Mouse (Mus musculus) forebrain, embryonic 11.5 days (tissue): ENCODE results near the gene Lamtor3. TPM values are rescaled to one million over a fixed set of nuclear protein-coding genes. Genes with fewer than 3 reads are reported as not detected.

ENCODE experiments used
- ATAC-seq: fragments of 200-750 bp; cut with Nextera tagmentation; replicated peaks from 2 replicates; pipeline ENCODE4 v1.8.0; 2017; ENCODE audit warnings: moderate TSS enrichment; ENCODE audit not compliant: low FRiP score
- DNase-seq: peaks from one replicate; pipeline ENCODE4 v3.0.0-alpha.2; 2017; ENCODE audit warnings: low spot score
- H3K27ac ChIP-seq: fragments of 300-500 bp; sonication (generic); 2 replicates; pipeline ENCODE4 v1.5.1; 2014; ENCODE audit warnings: low read depth, low read length
- H3K27me3 ChIP-seq: fragments of 300-500 bp; sonication (generic); 2 replicates; pipeline ENCODE4 v1.6.1; 2014; ENCODE audit warnings: mild to moderate bottlenecking, low read length, mixed read lengths; ENCODE audit not compliant: control insufficient read depth, insufficient read depth
- H3K36me3 ChIP-seq: fragments of 300-500 bp; sonication (generic); 2 replicates; pipeline ENCODE4 v1.6.1; 2014; ENCODE audit warnings: mild to moderate bottlenecking, low read length, moderate library complexity, mixed read lengths; ENCODE audit not compliant: control insufficient read depth, insufficient read depth
- H3K4me1 ChIP-seq: fragments of 300-500 bp; sonication (generic); replicated peaks from 2 replicates; pipeline ENCODE4 v1.6.1; 2014; ENCODE audit warnings: low read length, mixed read lengths; ENCODE audit not compliant: control insufficient read depth, insufficient read depth
- H3K4me2 ChIP-seq: fragments of 300-500 bp; sonication (generic); 2 replicates; pipeline ENCODE4 v1.6.1; 2014; ENCODE audit warnings: low read depth, mild to moderate bottlenecking, low read length, moderate library complexity, mixed read lengths; ENCODE audit not compliant: severe bottlenecking
- H3K4me3 ChIP-seq: fragments of 300-500 bp; sonication (generic); 2 replicates; pipeline ENCODE4 v1.5.1; 2014; ENCODE audit warnings: low read depth, low read length
- H3K9ac ChIP-seq: fragments of 300-500 bp; sonication (generic); 2 replicates; pipeline ENCODE4 v1.6.1; 2014; ENCODE audit warnings: low read length
- H3K9me3 ChIP-seq: fragments of 300-500 bp; sonication (generic); 2 replicates; pipeline ENCODE4 v1.6.1; 2016; ENCODE audit warnings: low read length, mixed read lengths; ENCODE audit not compliant: control insufficient read depth
- WGBS: fragments of 180-500 bp; shearing (Covaris S2); extraction: QIAGEN DNeasy Blood & Tissue Kit; methylation state at CpG from one replicate; pipeline ENCODE4 v1.1.7; 2014; 5-methylcytosine and 5-hydroxymethylcytosine counted together
- polyA plus RNA-seq: library from polyadenylated mRNA; unstranded; fragments of >200 nt; fragmentation: Nextera tagmentation; extraction: Ambion mirVana; gene quantifications from 2 replicates; pipeline ENCODE4 v1.2.1, GENCODE M21; 2014

Gene Lamtor3
- polyA plus RNA-seq, 1 experiment from 2014 or later: 107 TPM

GRCm38 (mm10) chr3:137918932-137919311 lies 616 bp downstream of the Lamtor3 start:
- Histone ChIP-seq H3K36me3 (peaks cover 5% of the 10 kb centered on the region; the same call in 1 of the 2 replicates), H3K27ac (peak overlapping the region; percentile 37; the same call in 1 of the 2 replicates), H3K27me3 (no peaks in the 10 kb centered on the region), H3K4me3 (peak overlapping the region; percentile 86), H3K4me1 (peaks cover 6% of the 10 kb centered on the region; the same call in 1 of the 2 replicates), H3K9me3 (no peaks in the 10 kb centered on the region), H3K9ac (peak overlapping the region; percentile 79), H3K4me2 (peak overlapping the region; percentile 81)
- ATAC-seq: peak; percentile 8
- DNase-seq: no peak
- WGBS: 15% methylated on average over 6 of the region's 6 CpGs

DNA sequence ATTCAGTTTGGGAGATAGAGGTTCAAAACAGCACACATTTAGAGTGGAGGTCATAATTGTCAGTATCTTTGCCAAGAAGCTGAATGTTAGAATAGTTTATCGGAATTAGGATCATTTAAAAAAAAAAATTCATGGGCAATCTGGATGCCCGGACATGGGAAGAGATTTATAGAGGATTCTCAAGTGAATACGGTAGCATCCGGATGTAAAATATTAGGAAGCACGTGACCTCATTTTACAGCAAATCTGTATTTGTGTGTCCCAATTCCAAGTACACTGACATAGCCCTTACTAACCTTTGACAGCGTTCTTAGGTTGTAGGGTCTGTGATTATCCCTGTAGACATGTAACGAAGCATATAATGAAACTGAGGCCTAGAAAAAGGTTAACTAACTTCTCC lies 1.1 kb downstream of the Lamtor3 start:
- Histone ChIP-seq H3K9me3 (no peaks in the 10 kb centered on the region), H3K4me3 (peak overlapping the region; percentile 86), H3K4me1 (peaks cover 6% of the 10 kb centered on the region; the same call in 1 of the 2 replicates), H3K4me2 (peak overlapping the region; percentile 81), H3K36me3 (peaks cover 5% of the 10 kb centered on the region; the same call in 1 of the 2 replicates), H3K27ac (no peak overlapping the region), H3K27me3 (no peaks in the 10 kb centered on the region), H3K9ac (no peak overlapping the region)
- WGBS: 92% methylated on average over 7 of the region's 7 CpGs
- ATAC-seq (no peak), DNase-seq (no peak)

DNA sequence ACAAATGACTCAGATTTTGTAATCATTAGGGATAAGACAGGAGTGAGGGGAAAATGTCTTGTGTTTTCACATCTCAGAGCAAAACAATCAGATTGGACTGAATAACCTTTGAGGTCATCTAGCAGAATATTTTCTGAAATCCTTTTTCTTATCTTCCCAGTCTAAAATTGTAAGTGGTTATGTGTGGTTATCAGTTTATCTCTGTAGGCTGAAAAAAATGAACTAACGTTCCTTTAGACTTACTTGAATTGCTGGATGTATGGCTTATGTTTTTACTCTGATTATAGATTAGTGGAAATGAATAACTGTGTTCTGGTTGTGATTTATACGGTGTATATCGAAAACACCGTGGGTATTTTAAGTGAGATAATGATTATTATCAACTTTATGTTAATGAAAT lies 2.3 kb downstream of the Lamtor3 start:
- H3K27ac ChIP-seq: no peak overlapping the region
- WGBS: 97% methylated on average over 4 of the region's 4 CpGs
- DNase-seq: no peak

GRCm38 (mm10) chr3:137927010-137927409 lies 8.7 kb downstream of the Lamtor3 start:
- H3K27me3 ChIP-seq: no peaks in the 10 kb centered on the region
- H3K4me3 ChIP-seq: no peak overlapping the region
- no peak overlapping the region for H3K27ac ChIP-seq
- H3K9me3 ChIP-seq: no peaks in the 10 kb centered on the region
- DNase-seq (no peak), ATAC-seq (no peak)
- no peak overlapping the region for H3K9ac ChIP-seq
- H3K4me1 ChIP-seq: no peaks in the 10 kb centered on the region
- H3K36me3 ChIP-seq: no peaks in the 10 kb centered on the region; the same call in 1 of the 2 replicates
- 98% methylated on average over 4 of the region's 4 CpGs for WGBS
- no peak overlapping the region for H3K4me2 ChIP-seq

More for the DNA sequence above, 2.3 kb downstream of the Lamtor3 start:
- no peak overlapping the region for H3K9ac ChIP-seq
- peaks cover 6% of the 10 kb centered on the region; the same call in 1 of the 2 replicates for H3K4me1 ChIP-seq
- no peak for ATAC-seq
- no peak overlapping the region for H3K4me3 ChIP-seq
- no peak overlapping the region for H3K4me2 ChIP-seq
- H3K27me3 ChIP-seq: no peaks in the 10 kb centered on the region
- H3K36me3 ChIP-seq: peaks cover 5% of the 10 kb centered on the region; the same call in 1 of the 2 replicates
- no peaks in the 10 kb centered on the region for H3K9me3 ChIP-seq

- ATAC-seq (no peak), DNase-seq (no peak)
- no peak overlapping the region for H3K4me2 ChIP-seq
- no peak overlapping the region for H3K4me3 ChIP-seq
- H3K9me3 ChIP-seq: no peaks in the 10 kb centered on the region
- H3K9ac ChIP-seq: no peak overlapping the region
- H3K36me3 ChIP-seq: no peaks in the 10 kb centered on the region; the same call in 1 of the 2 replicates
- no peaks in the 10 kb centered on the region for H3K4me1 ChIP-seq
- no peak overlapping the region for H3K27ac ChIP-seq
- 91% methylated on average over 3 of the region's 3 CpGs for WGBS
- H3K27me3 ChIP-seq: no peaks in the 10 kb centered on the region
Measured at GRCm38 (mm10) chr3:137929940-137930339, 11.6 kb downstream of the Lamtor3 start.

- Histone ChIP-seq H3K4me1 (no peaks in the 10 kb centered on the region), H3K9me3 (no peaks in the 10 kb centered on the region), H3K36me3 (no peaks in the 10 kb centered on the region), H3K4me3 (no peak overlapping the region), H3K27ac (no peak overlapping the region), H3K4me2 (no peak overlapping the region), H3K27me3 (no peaks in the 10 kb centered on the region), H3K9ac (no peak overlapping the region)
- no peak for ATAC-seq
- 83% methylated on average over 7 of the region's 7 CpGs for WGBS
- DNase-seq: no peak
Measured at GRCm38 (mm10) chr3:137932748-137933147, 14.4 kb downstream of the Lamtor3 start.

DNA sequence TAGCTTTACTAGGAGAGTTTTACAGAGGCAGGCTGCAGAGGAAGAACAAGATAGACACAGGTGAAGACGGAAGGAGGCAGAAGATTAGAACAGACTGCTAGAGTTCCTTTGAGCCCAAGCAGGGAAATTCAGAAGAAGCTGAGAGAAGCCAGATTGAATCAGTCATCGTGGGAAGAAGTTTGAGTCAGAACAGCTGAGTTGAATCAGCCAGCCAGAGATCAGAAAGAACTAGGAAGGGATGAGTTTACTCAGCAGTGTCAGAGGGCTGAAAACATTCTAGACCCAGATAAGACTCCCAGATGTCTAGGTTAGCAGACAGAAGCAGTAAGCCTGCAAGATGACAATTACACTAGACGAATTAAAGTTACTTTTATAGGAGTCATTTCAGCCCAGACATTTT lies 15.7 kb downstream of the Lamtor3 start:
- no peak overlapping the region for H3K9ac ChIP-seq
- 92% methylated on average over 3 of the region's 3 CpGs for WGBS
- no peak for ATAC-seq
- no peak overlapping the region for H3K27ac ChIP-seq
- H3K4me2 ChIP-seq: no peak overlapping the region
- no peak for DNase-seq
- no peaks in the 10 kb centered on the region for H3K27me3 ChIP-seq
- H3K4me1 ChIP-seq: no peaks in the 10 kb centered on the region
- no peaks in the 10 kb centered on the region for H3K36me3 ChIP-seq
- H3K4me3 ChIP-seq: no peak overlapping the region
- H3K9me3 ChIP-seq: no peaks in the 10 kb centered on the region

DNA sequence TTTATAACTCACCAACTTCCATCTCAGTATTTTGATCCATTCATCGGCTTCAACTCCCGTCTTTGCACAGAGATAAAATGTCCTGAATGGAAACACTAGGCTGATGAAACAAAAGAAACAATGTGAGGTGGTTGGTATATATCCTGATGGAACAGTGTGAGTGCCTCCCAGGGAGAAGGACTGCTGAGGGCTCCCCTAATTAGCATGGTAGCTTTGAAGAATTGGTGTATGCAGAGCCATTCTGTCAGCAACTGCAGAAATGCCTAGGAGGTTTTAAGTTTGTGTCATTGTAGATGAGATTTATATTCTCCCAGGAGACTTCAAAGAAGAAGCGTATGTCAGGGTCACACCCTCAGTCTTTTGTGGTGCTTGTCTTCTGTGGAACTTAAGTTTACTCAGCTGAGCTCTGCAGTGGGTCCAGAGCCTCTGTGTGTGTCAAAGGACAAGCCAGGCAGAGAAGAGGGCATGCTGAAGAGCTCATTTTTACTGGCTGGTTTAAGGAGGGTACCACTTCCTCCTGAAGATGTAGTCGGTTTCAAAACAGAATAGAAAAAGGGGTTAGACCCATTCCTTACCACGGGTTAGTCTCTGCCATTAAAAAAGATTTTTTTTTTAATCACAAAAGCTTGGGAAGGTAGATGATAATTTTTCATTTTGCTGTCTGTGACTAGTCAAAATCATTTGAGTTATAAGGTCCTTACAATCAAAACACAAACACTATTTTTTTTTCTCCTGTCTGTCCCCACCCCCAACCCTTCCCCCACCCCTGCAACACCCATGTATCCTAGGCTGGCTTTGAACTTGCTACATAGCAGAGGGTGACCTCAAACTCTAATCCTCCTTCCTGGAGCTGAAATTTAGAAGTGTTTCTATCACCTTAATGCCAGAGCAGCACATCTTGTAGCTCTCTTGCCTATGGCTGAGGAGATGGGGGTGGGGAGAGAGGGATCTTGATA lies 17.5 kb downstream of the Lamtor3 start:
- Histone ChIP-seq H3K4me3 (no peak overlapping the region), H3K27me3 (no peaks in the 10 kb centered on the region), H3K9ac (no peak overlapping the region), H3K4me1 (no peaks in the 10 kb centered on the region), H3K36me3 (no peaks in the 10 kb centered on the region), H3K9me3 (no peaks in the 10 kb centered on the region), H3K4me2 (no peak overlapping the region), H3K27ac (no peak overlapping the region)
- WGBS: 56% methylated on average over 5 of the region's 5 CpGs
- DNase-seq (no peak), ATAC-seq (no peak; the same call in 1 of the 2 replicates)
